Mouse (Mus musculus) gastrocnemius, postnatal 36 days (tissue): ENCODE measurements at regions not wholly inside any gene's neighbourhood (a gene's known extent, or its start where the extent isn't known, plus 50 kb on each side); places are given as distances from the start of the nearest gene placed in this dataset.

Experiments
- DNase-seq, 2 experiments: peaks; one replicate each; pipeline ENCODE4 v3.0.0; 2022
- intact Hi-C: fragments of 180-260 bp; cut with DNase I; formaldehyde crosslinking; loops from one replicate; pipeline ENCODE4 v1.15.1; 2025

DNA sequence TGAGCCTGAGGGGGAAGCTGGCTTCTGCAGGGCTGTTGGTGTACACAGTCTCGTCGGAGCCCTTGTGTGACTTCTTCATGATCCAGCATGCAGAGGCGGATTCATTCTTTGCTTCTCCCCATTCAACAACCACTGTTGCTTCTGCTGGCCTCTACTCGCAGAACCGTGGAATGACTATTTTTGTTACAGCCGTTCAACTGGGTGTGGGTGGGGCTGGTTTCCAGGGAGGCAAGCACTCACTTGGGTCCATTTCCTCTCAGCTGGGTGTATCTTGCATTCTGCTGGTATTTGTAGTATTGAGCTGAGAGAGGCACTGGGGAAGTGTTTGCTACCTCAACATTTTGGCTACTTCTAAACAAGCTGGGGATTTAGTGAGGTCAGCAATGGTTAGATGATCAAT lies 197.3 kb upstream of the Klhl29 start:
- DNase-seq = peak; percentile 12 to 18
- intact Hi-C loops = no loop called here

DNA sequence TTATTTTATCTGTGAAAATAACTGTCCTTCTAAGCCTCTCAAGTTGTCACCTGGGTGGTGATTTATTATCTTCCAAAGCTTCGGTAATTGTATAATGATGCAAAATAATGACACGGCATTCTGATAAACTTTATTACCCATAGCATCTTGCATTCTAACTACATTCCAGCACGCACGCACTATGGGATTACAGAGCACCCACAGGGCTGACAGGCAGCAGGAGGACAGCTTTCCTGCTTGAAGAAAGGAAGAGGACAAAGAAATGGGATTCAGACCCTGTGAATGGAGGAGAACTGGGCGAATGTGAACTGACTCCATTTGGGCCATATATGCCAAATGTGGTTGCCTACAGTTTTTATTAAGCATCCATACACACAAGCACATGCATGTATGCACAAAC lies 193.5 kb upstream of the Klhl29 start:
- no peak for DNase-seq
- intact Hi-C loops = no loop called here

DNA sequence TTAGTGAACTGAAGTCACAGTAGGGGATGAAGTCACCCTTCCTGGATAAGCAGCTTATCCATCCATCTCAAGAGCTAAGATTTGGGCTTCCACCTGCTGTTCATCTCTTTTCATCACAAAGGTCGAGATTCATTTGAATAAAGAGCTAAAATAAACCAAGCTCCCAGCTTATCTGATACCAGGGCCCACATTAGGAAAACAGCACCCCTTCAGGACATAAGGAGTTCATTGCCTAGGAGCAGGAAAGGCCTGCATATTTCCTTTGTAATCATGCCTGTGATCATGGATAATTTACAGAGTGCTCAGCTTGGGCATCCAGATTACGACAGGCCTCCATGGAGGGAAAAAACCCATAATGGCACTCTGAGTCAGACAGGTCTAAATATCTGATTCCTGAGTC lies 190.7 kb upstream of the Klhl29 start:
- intact Hi-C loops = no loop called here
- no peak for DNase-seq

- intact Hi-C loops = no loop called here
- no peak for DNase-seq
Measured at GRCm38 (mm10) chr12:5552607-5553006, 177.1 kb upstream of the Klhl29 start.

GRCm38 (mm10) chr12:5551901-5552300 lies 176.4 kb upstream of the Klhl29 start:
- intact Hi-C loops = no loop called here

GRCm38 (mm10) chr12:5549796-5550195 lies 174.3 kb upstream of the Klhl29 start:
- intact Hi-C loops = no loop called here
- DNase-seq = no peak

More at GRCm38 (mm10) chr12:5551901-5552300, 176.4 kb upstream of the Klhl29 start:
- DNase-seq = no peak

DNA sequence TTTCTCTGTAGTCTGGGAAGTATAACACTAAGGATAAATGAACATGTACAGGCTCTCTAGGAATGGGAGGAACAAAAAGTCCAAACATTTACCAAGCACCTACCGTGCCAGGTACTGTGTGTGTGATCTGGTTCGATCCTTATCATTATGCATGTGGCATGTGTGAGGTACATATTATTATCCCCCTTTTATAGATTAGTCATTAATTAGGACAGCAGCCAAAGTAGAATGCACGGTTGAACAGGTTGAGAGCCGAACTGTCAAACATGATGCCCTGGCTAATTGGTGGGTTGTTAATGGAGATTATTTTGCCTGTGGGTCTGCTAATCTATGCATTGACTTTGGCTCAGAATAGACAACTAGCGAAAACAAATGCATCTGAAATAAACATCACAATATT lies 172.2 kb upstream of the Klhl29 start:
- intact Hi-C loops = no loop called here
- DNase-seq = no peak

- intact Hi-C loops = no loop called here
- DNase-seq = no peak
Measured at GRCm38 (mm10) chr12:5542701-5543100, 167.2 kb upstream of the Klhl29 start.

GRCm38 (mm10) chr12:5496299-5496698 lies 120.8 kb upstream of the Klhl29 start:
- intact Hi-C loops = no loop called here
- DNase-seq = no peak

GRCm38 (mm10) chr12:5494657-5495512 lies 119.4 kb upstream of the Klhl29 start:
- DNase-seq = no peak
- intact Hi-C loops = no loop called here

GRCm38 (mm10) chr12:5464250-5464899 lies 88.9 kb upstream of the Klhl29 start:
- intact Hi-C loops = no loop called here
- no peak for DNase-seq

DNA sequence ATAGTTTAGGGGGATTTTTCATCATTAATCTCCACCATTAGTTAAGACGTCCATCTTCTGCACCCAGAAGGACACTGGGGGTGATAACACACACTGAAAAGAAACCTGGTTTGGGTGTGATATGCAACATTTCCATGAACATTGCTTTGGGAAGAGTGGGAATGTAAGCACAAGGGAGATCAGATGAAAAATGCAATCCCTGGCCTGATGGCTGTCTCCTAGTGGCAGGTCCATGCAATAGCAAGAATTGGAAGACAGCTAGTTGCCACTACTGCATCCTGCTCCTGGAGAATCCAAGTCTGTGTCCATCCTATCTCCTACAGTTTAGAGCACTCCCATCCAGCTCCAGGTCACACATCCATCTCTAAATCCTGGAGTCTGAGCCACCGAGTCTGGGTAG lies 77.7 kb upstream of the Klhl29 start:
- DNase-seq = no peak
- intact Hi-C loops = no loop called here

GRCm38 (mm10) chr12:5443730-5444129 lies 68.2 kb upstream of the Klhl29 start:
- intact Hi-C loops = no loop called here
- DNase-seq = peak in 1 of 2 experiments; percentile 7

- intact Hi-C loops = no loop called here
- no peak for DNase-seq
Measured at GRCm38 (mm10) chr12:5443091-5443531, 67.6 kb upstream of the Klhl29 start.

GRCm38 (mm10) chr12:5442679-5443078 lies 67.2 kb upstream of the Klhl29 start:
- no peak for DNase-seq
- intact Hi-C loops = no loop called here

DNA sequence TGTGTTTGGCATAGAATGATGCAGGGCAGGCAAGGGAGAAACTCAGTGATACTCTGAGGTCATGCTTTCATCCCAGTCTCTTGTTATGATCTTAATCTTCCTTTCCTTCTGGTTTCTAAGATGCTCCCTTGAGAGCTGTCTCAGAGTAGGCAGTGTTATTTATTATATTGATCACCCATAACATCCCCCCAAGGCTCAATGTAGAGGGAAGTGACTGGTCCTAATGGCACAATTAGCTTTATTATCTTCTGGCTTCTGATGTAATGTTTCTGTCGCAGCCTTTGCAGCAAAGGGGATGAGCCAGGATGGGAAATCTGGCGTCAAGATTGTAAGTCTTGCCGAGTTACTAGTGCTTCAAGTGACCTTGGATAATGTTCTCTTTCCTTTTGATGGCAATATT lies 65.0 kb upstream of the Klhl29 start:
- no peak for DNase-seq
- intact Hi-C loops = no loop called here

DNA sequence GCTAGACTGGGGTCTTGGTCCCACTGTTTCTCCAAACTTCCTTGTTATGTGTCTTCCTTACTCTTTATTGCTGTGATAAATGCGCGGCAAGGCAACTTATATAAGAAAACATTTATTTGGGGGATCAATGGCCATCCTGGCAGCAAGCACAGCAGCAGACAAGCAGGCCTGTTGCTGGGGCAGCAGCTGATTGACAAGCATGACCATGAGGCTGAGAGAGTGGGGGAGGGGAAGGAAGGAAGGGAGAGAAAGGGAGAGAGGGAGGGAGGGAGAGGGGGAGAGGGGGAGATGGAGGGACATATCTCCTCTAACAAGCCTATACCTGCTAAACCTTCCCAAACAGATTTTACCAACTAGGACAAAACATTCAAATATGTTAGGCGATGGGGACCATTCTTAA lies 60.4 kb upstream of the Klhl29 start:
- no peak for DNase-seq
- intact Hi-C loops = no loop called here

- intact Hi-C loops = no loop called here
Measured at GRCm38 (mm10) chr12:5434060-5434459, 58.6 kb upstream of the Klhl29 start.

DNA sequence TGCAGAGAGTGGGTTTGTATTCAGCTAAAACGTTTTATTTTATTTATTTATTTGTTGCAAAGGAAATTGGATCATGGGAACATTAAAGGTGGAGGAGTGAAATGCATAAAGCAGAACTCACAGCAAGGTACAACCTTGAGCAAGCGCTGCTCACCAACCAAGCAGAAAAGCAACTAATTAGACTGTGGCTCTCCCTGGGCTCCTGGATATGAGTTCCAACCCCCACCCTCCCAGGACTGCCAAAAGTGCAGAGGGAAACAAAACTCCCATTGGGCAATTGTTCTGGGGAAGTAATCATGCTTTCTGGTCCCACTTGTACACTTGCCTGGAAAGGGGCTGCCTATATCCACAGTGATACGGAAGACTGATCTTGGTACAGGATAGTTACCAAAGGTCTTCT lies 57.2 kb upstream of the Klhl29 start:
- DNase-seq = no peak
- intact Hi-C loops = no loop called here

More at GRCm38 (mm10) chr12:5434060-5434459, 58.6 kb upstream of the Klhl29 start:
- no peak for DNase-seq

GRCm38 (mm10) chr12:5428733-5429132 lies 53.3 kb upstream of the Klhl29 start:
- DNase-seq = no peak
- intact Hi-C loops = no loop called here
